Mouse (Mus musculus) neural tube, embryonic 14.5 days (tissue): ENCODE data around the gene Ergic1. TPM values are rescaled to one million over a fixed set of nuclear protein-coding genes. Genes with fewer than 3 reads are reported as not detected.

Experiments used
- ATAC-seq: fragments of 200-750 bp; cut with Nextera tagmentation; 2 replicates; pipeline ENCODE4 v1.8.0; 2017; ENCODE audit warnings: low read depth, mild to moderate bottlenecking, moderate TSS enrichment, moderate library complexity
- H3K27ac ChIP-seq: fragments of 300-500 bp; sonication (generic); 2 replicates; pipeline ENCODE4 v1.5.1; 2014; ENCODE audit warnings: low read depth, mild to moderate bottlenecking, control low read depth, low read length, moderate library complexity, mixed read lengths
- H3K27me3 ChIP-seq: fragments of 300-500 bp; sonication (generic); 2 replicates; pipeline ENCODE4 v1.6.1; 2014; ENCODE audit warnings: low read length; ENCODE audit not compliant: control insufficient read depth, insufficient read depth
- H3K36me3 ChIP-seq: fragments of 300-500 bp; sonication (generic); 2 replicates; pipeline ENCODE4 v1.6.1; 2014; ENCODE audit warnings: low read length, mixed read lengths; ENCODE audit not compliant: control insufficient read depth, insufficient read depth
- H3K4me1 ChIP-seq: fragments of 300-500 bp; sonication (generic); 2 replicates; pipeline ENCODE4 v1.6.1; 2014; ENCODE audit warnings: low read length; ENCODE audit not compliant: control insufficient read depth, insufficient read depth
- H3K4me2 ChIP-seq: fragments of 300-500 bp; sonication (generic); 2 replicates; pipeline ENCODE4 v1.6.1; 2014; ENCODE audit warnings: mild to moderate bottlenecking, low read depth, low read length, control low read depth
- H3K4me3 ChIP-seq: fragments of 300-500 bp; sonication (generic); 2 replicates; pipeline ENCODE4 v1.5.1; 2014; ENCODE audit warnings: low read depth, low read length, control low read depth, mixed read lengths
- H3K9ac ChIP-seq: fragments of 300-500 bp; sonication (generic); replicated peaks from 2 replicates; pipeline ENCODE4 v1.6.1; 2014; ENCODE audit warnings: low read depth, mild to moderate bottlenecking, control low read depth, low read length, mixed read lengths
- H3K9me3 ChIP-seq: fragments of 300-500 bp; sonication (generic); 2 replicates; pipeline ENCODE4 v1.6.1; 2016; ENCODE audit warnings: low read length; ENCODE audit not compliant: control insufficient read depth
- WGBS: fragments of 180-500 bp; shearing (Covaris S2); extraction: QIAGEN DNeasy Blood & Tissue Kit; methylation state at CpG from one replicate; pipeline ENCODE4 v1.1.7; 2014; 5-methylcytosine and 5-hydroxymethylcytosine counted together
- polyA plus RNA-seq: library from polyadenylated mRNA; unstranded; fragments of >200 nt; fragmentation: Nextera tagmentation; extraction: Ambion mirVana; gene quantifications from 2 replicates; pipeline ENCODE4 v1.2.1, GENCODE M21; 2014

Ergic1 gene
- polyA plus RNA-seq, 1 experiment from 2014 or later = 105 TPM

DNA sequence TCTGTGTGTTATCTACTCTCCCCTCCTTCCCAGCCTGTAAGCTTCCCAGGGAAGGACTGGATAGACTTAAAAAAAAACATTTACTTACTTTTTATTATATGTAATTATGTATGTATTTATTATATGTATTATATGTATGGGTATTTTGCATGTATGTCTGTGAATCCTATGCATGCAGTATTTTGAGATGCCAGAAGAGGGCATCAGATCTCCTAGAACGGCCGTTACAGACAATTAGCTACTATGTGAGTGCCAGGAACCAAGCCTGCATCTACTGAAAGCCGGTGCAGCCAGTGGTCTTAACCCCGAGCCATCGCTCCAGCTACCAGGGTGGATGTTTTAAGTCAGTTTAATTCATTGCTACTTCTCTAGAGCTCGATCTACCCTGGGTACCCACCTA, 120.0 kb downstream of the Ergic1 start:
- Histone ChIP-seq H3K4me1 (peaks cover 21% of the 10 kb centered on the region), H3K36me3 (peaks cover 9% of the 10 kb centered on the region), H3K27me3 (no peaks in the 10 kb centered on the region), H3K4me3 (no peak overlapping the region), H3K4me2 (no peak overlapping the region), H3K9me3 (no peaks in the 10 kb centered on the region), H3K9ac (no peak overlapping the region), H3K27ac (no peak overlapping the region)
- WGBS = 89% methylated on average over 6 of the region's 6 CpGs
- no peak for ATAC-seq

DNA sequence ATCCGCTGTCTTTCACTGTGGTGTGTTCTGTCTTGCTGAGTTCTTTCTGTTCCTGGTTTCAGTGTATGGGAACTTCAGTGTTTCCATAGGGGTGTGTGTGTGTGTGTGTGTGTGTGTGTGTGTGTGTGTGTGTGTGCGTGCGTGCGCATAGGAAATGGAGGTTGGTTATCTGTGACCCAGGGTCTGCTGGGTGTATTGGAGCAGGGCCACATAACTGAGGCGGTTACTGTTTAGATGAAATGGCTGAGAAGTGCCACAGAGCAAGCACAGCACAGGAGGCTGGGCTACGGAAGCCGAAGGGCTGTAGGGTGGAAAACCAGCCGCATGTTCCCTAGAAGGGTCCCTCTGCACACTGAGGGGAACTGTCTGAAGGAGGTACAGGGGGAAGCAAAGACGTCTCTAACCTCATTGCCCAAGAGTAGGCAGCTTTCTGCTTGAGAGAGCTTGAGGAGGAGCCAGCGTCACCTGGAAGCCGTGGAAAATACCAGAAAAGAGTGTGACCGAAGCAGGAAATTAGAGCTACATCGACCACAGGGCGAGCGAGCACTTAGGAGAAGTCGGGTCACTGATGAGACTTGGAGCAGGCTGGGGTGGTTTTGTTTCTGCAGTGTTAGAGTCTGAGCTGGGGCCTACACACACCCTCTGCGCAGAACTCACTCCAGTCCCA, 125.2 kb downstream of the Ergic1 start:
- 0 out of 2 replicates have a peak, but pooled peaks cover 8% of the 10 kb centered on the region for H3K4me1 ChIP-seq
- H3K27ac ChIP-seq = no peak overlapping the region
- H3K4me2 ChIP-seq = no peak overlapping the region
- H3K9ac ChIP-seq = no peak overlapping the region
- H3K36me3 ChIP-seq = peaks cover 9% of the 10 kb centered on the region
- no peaks in the 10 kb centered on the region for H3K9me3 ChIP-seq
- no peak overlapping the region for H3K4me3 ChIP-seq
- WGBS = 93% methylated on average over 17 of the region's 17 CpGs
- no peak for ATAC-seq
- no peaks in the 10 kb centered on the region for H3K27me3 ChIP-seq

DNA sequence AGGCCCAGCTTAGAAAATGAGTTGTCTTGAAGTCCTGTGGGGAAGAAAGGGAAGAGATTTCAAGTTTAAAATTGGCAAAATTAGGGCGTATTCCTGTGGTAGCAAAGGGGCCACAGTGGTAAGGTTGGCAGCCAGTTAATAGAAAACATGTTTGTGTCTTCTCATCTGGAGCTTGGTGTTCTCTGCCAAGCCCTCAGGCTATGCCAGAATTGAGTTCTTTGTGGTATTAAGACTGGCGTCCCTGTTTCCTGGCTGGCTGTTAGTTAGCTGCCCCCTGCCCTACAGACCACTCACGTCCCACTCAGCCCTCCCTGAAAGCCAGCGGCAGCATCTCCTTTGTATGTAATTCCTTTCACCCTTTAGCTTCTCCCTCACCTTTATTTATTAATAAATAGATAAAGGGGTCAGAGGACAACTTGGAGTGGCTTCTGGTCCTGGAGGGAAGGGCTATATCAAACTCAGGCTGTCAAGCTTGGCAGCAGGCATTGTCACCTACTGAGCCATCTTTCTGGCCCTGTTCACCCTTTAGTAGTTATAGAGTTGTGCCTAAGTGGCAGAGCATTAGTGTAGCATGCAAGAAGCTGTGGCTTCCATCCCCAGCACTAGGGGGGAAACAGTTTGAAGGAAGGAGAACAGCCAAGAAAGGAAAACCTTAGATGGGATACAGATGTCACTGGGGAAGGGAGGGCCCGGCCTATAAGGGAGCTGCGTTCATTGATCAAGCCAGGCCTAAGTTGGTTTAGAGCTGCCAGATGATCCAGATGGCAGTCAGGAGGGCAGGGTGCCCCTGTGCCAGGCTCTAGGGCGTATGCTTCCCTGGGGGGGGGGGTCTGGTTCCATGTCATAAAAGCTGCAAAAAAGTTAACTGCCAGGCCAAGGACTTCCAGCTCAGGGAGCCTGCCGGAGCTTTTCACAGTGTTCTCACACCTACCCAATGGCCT, 127.8 kb downstream of the Ergic1 start:
- ATAC-seq = no peak
- H3K36me3 ChIP-seq = peaks cover 7% of the 10 kb centered on the region
- no peak overlapping the region for H3K9ac ChIP-seq

DNA sequence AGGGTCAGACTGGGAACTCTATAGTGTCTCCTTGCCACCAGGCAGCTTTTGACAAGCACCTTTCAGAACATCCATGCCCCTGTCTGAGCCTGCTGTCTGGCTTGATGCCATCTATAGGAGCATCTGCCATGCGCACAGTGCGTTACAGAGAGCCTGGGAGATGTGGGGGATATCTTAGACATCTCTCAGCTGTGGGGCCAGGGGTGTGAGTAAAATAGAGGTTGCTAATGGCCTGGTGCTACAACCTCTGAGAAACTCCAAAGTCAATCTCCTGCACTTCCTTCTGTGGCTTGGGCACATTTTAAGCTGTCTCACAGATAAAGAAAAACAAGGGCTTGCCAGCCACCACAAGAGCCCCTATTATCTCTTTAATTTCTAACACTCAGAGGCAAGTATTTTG, 128.5 kb downstream of the Ergic1 start:
- no peaks in the 10 kb centered on the region for H3K27me3 ChIP-seq
- no peak overlapping the region for H3K9ac ChIP-seq
- 0 out of 2 replicates have a peak, but pooled peaks cover 8% of the 10 kb centered on the region for H3K4me1 ChIP-seq
- H3K36me3 ChIP-seq = no peaks in the 10 kb centered on the region
- H3K4me3 ChIP-seq = no peak overlapping the region
- ATAC-seq = no peak
- H3K9me3 ChIP-seq = no peaks in the 10 kb centered on the region
- 57% methylated on average over 2 of the region's 2 CpGs for WGBS
- H3K27ac ChIP-seq = 0 out of 2 replicates have a peak overlapping the region, but pooled peaks have one; percentile 64
- H3K4me2 ChIP-seq = no peak overlapping the region

More for the DNA sequence above, 127.8 kb downstream of the Ergic1 start:
- Histone ChIP-seq H3K4me3 (no peak overlapping the region), H3K27me3 (no peaks in the 10 kb centered on the region), H3K9me3 (no peaks in the 10 kb centered on the region), H3K4me1 (0 out of 2 replicates have a peak, but pooled peaks cover 8% of the 10 kb centered on the region), H3K4me2 (no peak overlapping the region), H3K27ac (peak overlapping the region; percentile 64)
- WGBS = 61% methylated on average over 8 of the region's 8 CpGs

DNA sequence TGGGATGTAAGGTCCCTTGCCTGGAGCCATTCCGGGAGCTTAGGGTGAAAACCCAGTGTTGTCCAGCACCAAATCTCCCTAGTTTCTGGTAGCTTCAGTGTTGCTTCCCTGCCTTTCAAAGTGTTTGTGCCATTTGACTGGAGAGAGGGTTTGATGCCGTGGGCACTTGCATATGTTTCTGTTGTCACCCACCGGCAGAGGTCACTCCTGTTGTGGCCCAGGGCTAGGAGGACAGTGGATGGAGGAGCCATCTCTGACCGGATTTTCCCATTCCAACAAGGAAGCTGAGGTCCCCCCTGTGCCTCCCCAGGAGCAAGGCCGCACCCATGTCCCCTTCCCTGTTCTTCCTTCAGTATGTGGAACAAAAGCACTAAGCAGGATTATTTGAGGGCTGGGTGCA, 128.9 kb downstream of the Ergic1 start:
- Histone ChIP-seq H3K4me2 (no peak overlapping the region), H3K27me3 (no peaks in the 10 kb centered on the region), H3K27ac (no peak overlapping the region), H3K4me3 (no peak overlapping the region), H3K9me3 (no peaks in the 10 kb centered on the region), H3K9ac (no peak overlapping the region), H3K4me1 (0 out of 2 replicates have a peak, but pooled peaks cover 8% of the 10 kb centered on the region), H3K36me3 (no peaks in the 10 kb centered on the region)
- 86% methylated on average over 5 of the region's 5 CpGs for WGBS
- no peak for ATAC-seq

DNA sequence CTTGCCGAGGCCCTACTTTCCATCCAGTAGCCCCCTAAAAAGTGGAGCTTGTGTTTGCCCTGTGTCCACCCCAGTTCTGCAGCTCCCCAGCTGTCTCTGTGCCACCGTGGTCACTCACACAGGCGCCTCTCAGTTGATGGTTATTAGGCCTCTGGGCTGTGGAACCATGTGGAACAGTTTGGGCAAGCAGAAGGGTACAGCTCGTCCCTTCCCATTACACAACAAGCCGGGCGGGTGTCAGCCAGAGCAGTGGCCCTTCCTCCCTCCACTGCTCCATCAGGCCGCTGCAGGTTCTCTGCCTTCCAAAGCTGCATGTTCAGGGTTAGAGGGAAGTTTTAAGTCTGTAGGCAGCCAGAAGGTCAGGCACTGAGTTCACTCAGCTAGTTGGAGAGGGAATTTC, 129.8 kb downstream of the Ergic1 start:
- Histone ChIP-seq H3K4me2 (no peak overlapping the region), H3K4me1 (0 out of 2 replicates have a peak, but pooled peaks cover 8% of the 10 kb centered on the region), H3K4me3 (no peak overlapping the region), H3K9me3 (no peaks in the 10 kb centered on the region), H3K9ac (no peak overlapping the region), H3K27ac (no peak overlapping the region), H3K36me3 (peaks cover 6% of the 10 kb centered on the region; the same call in 1 of the 2 replicates), H3K27me3 (no peaks in the 10 kb centered on the region)
- no peak for ATAC-seq
- 88% methylated on average over 7 of the region's 7 CpGs for WGBS

DNA sequence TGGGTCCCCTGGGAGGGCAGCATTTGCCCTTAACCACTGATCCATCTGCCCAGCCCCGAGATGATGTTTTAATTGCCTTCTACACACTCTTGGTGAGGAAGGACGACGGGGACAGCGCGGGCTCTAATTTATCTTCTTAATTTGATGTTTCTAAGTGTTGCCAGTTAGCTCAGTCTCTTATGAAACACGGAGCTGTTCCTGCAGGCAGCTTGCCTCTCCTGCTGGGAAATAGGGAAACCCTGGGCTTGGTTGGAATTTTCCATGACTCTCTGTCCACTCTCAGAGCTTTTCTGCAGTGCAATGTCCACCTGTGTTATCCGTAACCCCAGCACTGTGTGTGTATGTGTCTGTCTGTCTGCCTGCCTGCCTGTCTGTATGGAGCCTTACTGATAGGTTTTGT, 132.1 kb downstream of the Ergic1 start:
- 60% methylated on average over 7 of the region's 7 CpGs for WGBS
- no peak overlapping the region for H3K9ac ChIP-seq
- ATAC-seq = no peak
- no peak overlapping the region for H3K4me3 ChIP-seq
- no peak overlapping the region for H3K27ac ChIP-seq
- H3K4me2 ChIP-seq = no peak overlapping the region
- H3K36me3 ChIP-seq = peaks cover 10% of the 10 kb centered on the region
- H3K4me1 ChIP-seq = 0 out of 2 replicates have a peak, but pooled peaks cover 8% of the 10 kb centered on the region
- no peaks in the 10 kb centered on the region for H3K9me3 ChIP-seq
- no peaks in the 10 kb centered on the region for H3K27me3 ChIP-seq

DNA sequence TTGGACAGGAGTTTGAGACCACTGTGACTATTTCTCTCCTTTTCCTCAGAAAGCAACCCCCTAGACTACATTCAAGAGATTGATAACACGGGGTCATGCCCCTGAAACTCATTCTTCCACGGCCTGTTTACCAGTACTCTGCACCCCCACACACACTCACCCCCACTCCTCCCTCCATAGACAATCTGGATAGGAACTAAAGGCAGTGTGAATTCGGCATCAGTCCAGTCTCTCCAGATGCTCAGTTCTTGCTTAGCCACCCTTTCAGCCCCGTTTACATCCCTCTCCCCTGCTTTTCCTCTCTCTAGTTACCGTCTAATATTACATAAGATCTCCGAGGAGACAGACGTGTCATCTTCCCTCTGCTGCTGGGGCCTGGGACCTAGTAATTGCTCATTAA, 132.9 kb downstream of the Ergic1 start:
- Histone ChIP-seq H3K9ac (no peak overlapping the region), H3K9me3 (no peaks in the 10 kb centered on the region), H3K4me3 (no peak overlapping the region), H3K27ac (no peak overlapping the region), H3K36me3 (peaks cover 14% of the 10 kb centered on the region), H3K4me2 (no peak overlapping the region), H3K4me1 (0 out of 2 replicates have a peak, but pooled peaks cover 4% of the 10 kb centered on the region), H3K27me3 (no peaks in the 10 kb centered on the region)
- WGBS = 72% methylated on average over 7 of the region's 7 CpGs
- ATAC-seq = no peak

DNA sequence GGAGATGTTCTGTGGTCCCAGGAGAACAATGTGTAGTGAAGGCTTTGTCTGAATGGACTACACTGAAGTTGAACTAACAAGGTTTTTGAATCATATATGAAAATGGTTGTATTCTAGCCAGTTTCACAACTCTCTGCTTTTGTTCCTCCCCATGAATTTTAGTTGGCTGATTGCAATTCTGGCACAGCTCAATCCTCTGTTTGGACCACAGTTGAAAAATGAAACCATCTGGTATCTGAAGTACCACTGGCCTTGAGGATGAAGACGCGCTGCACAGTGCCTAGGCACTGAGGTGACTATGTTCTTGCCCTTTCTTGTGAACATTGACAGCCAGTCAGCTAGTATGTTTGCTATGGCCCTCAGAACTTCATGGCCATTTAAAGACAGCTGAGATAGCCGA, 133.9 kb downstream of the Ergic1 start:
- ATAC-seq = no peak
- Histone ChIP-seq H3K9ac (no peak overlapping the region), H3K36me3 (peaks cover 21% of the 10 kb centered on the region), H3K4me1 (no peaks in the 10 kb centered on the region), H3K27ac (no peak overlapping the region), H3K27me3 (no peaks in the 10 kb centered on the region), H3K4me3 (no peak overlapping the region), H3K9me3 (no peaks in the 10 kb centered on the region), H3K4me2 (no peak overlapping the region)
- WGBS = over 99% methylated on average over 3 of the region's 3 CpGs
